Mouse (Mus musculus): ENCODE results near the gene Rapgef2. TPM values are rescaled to one million over a fixed set of nuclear protein-coding genes. Genes with fewer than 3 reads are reported as not detected.
A peak's percentile ranks its signal among the peaks of the same experiment; 100 is the strongest.

Rapgef2 gene
- polyA plus RNA-seq, 2 experiments, result 1.2 TPM

DNA sequence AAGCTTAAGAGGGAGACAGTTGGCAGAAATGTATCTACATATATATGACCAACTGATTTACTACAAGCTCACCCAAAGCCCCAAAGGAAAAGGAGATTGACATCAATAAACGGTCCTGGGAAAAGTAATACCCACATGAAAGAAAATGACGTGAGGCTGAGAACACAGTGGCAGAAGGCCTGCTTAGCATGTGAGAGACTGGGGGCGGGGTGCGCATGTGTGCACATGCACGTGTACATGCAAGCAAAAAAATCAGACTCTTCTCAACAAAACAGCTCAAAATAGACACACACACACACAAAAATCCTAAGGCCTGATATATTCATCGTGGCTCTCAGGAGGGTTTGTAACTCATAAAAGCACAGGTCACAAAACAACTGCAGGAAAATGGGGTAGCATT is 60.4 kb downstream of the Rapgef2 start:
- Histone ChIP-seq H3K4me1 (replicated peaks; ENCODE audit: control insufficient read depth in 2 of 2, insufficient read depth in 2 of 2, low read length in 1 of 2) (0 out of 4 replicates have a peak, but pooled peaks cover 0 to 6% of the 10 kb centered on the region in 2 experiments), H3K27ac (no peak overlapping the region), H3K9me3 (ENCODE audit: control insufficient read depth, low read length) (no peaks in the 10 kb centered on the region), H3K9ac (replicated peaks) (no peak overlapping the region), H3K4me3 (ENCODE audit: insufficient read depth in 1 of 2, low read depth in 2 of 2, low read length in 2 of 2) (no peak overlapping the region), H3K4me2 (ENCODE audit: low read depth) (no peak overlapping the region), H3K27me3 (ENCODE audit: control insufficient read depth, insufficient read depth, low read length) (no peaks in the 10 kb centered on the region), H3K36me3 (replicated peaks; ENCODE audit: control insufficient read depth, insufficient read depth, low read depth) (no peaks in the 10 kb centered on the region)
- 55% methylated on average over 6 of the region's 6 CpGs for WGBS (ENCODE audit: insufficient replicate concordance)
- DNase-seq (ENCODE audit: low read depth in 3 of 3, low spot score in 3 of 3) (no peak), ATAC-seq (ENCODE audit: insufficient read depth) (no peak)
- TF ChIP-seq EP300 (IDR thresholded peaks at IDR 0.05; ENCODE audit: low read depth) (no peak), CTCF (IDR thresholded peaks at IDR 0.05; ENCODE audit: low read depth) (no peak)

DNA sequence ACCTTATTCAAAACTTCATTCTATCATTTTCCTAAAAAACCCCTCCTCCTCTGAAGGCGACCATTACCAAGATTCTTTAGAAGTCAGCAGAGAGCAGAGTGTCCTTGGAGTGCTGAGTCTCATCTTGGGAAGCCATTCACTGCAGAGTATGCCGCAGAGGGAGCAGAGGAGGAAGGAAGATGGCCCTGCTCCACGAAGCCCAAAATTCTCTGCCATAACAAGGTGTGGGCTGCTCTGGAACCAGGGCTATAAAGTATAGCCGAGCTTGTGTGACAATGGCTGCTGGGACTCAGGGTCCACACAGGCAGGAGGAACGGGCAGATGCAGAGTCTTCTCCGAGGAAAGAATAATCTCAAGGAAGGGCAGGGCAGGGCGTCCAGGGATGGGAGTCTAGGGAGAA is 62.0 kb downstream of the Rapgef2 start:
- Histone ChIP-seq H3K4me3 (ENCODE audit: insufficient read depth in 1 of 2, low read depth in 2 of 2, low read length in 2 of 2) (no peak overlapping the region), H3K9me3 (ENCODE audit: control insufficient read depth, low read length) (no peaks in the 10 kb centered on the region), H3K27me3 (ENCODE audit: control insufficient read depth, insufficient read depth, low read length) (no peaks in the 10 kb centered on the region), H3K27ac (no peak overlapping the region), H3K9ac (replicated peaks) (no peak overlapping the region), H3K36me3 (replicated peaks; ENCODE audit: control insufficient read depth, insufficient read depth, low read depth) (no peaks in the 10 kb centered on the region), H3K4me1 (replicated peaks; ENCODE audit: control insufficient read depth in 2 of 2, insufficient read depth in 2 of 2, low read length in 1 of 2) (peaks cover 0 to 8% of the 10 kb centered on the region in 2 experiments; a peak in 1 of 4 replicates), H3K4me2 (ENCODE audit: low read depth) (no peak overlapping the region)
- WGBS (ENCODE audit: insufficient replicate concordance), result 71% methylated on average over 7 of the region's 7 CpGs
- TF ChIP-seq CTCF (IDR thresholded peaks at IDR 0.05; ENCODE audit: low read depth), result no peak
- no peak for TF ChIP-seq EP300 (IDR thresholded peaks at IDR 0.05; ENCODE audit: low read depth)
- DNase-seq (ENCODE audit: low read depth in 3 of 3, low spot score in 3 of 3) (no peak), ATAC-seq (ENCODE audit: insufficient read depth) (no peak)

DNA sequence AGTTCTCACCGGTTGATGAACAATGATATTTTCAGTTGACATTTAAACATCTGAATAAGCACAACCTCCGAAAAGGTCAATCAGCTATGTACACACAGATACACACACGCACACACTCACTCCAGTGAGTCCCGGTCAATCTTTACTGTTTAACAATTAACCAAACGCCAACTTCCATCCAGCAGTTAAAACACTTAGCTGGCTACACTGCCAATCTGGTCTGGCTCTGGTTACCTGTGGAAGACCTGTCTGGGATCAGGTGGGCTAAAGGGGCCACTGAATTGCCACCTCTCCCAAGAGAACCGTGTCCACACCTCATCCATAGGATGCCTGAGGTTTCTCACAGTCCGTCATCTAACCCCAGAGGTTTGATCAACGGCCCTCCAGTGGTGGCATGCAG is 63.0 kb downstream of the Rapgef2 start:
- Histone ChIP-seq H3K4me1 (replicated peaks; ENCODE audit: control insufficient read depth in 2 of 2, insufficient read depth in 2 of 2, low read length in 1 of 2) (peaks cover 0 to 11% of the 10 kb centered on the region in 2 experiments; a peak in 1 of 4 replicates), H3K4me3 (ENCODE audit: insufficient read depth in 1 of 2, low read depth in 2 of 2, low read length in 2 of 2) (no peak overlapping the region), H3K9ac (replicated peaks) (no peak overlapping the region), H3K9me3 (ENCODE audit: control insufficient read depth, low read length) (no peaks in the 10 kb centered on the region), H3K27ac (no peak overlapping the region), H3K27me3 (ENCODE audit: control insufficient read depth, insufficient read depth, low read length) (no peaks in the 10 kb centered on the region), H3K36me3 (replicated peaks; ENCODE audit: control insufficient read depth, insufficient read depth, low read depth) (no peaks in the 10 kb centered on the region), H3K4me2 (ENCODE audit: low read depth) (no peak overlapping the region)
- DNase-seq (ENCODE audit: low read depth in 3 of 3, low spot score in 3 of 3), result no peak
- WGBS (ENCODE audit: insufficient replicate concordance), result 57% methylated on average over 8 of the region's 8 CpGs
- ATAC-seq (ENCODE audit: insufficient read depth), result peak; percentile 28; the same call in 1 of the 2 replicates
- TF ChIP-seq CTCF (IDR thresholded peaks at IDR 0.05; ENCODE audit: low read depth) (no peak), EP300 (IDR thresholded peaks at IDR 0.05; ENCODE audit: low read depth) (no peak)

DNA sequence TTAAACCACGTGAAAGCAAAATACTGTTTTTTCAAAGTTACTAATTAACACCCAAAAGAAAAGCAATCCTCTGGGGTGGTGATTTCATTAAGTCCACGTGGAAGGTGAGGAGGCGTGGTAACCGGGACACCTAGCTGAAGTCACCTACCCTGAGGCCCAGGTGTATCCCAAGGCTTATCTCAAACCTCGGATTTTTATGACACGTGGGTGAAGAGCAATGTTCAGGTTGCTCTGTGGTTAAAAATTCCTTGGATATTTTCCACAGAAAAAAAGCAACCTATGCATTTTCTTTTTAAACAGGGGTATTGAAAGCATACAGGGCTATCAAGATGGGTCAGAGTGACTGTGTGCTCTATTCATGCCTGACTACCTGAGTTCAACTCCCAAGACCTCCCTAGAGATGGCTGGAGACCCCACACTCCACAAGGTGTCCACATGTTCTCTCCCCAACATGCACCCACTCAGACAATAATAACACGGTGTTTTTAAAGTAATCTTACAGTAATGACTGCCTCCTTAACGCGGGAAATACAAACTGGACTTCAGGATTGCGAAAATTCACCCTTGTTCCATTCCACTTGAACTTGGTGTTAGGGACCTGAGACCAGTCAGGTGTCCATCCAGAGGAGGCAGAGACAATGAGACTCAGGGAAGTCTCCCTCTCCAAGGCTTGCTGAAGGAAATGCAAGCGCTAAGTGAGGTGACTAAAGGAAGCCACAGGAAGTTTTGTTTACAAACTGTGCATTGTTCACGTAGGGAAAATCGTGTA is 63.9 kb downstream of the Rapgef2 start:
- 45% methylated on average over 13 of the region's 13 CpGs for WGBS (ENCODE audit: insufficient replicate concordance)
- DNase-seq (ENCODE audit: low read depth in 3 of 3, low spot score in 3 of 3) (no peak), ATAC-seq (ENCODE audit: insufficient read depth) (no peak)
- TF ChIP-seq EP300 (IDR thresholded peaks at IDR 0.05; ENCODE audit: low read depth) (no peak), CTCF (IDR thresholded peaks at IDR 0.05; ENCODE audit: low read depth) (no peak)
- no peaks in the 10 kb centered on the region for H3K36me3 ChIP-seq (replicated peaks; ENCODE audit: control insufficient read depth, insufficient read depth, low read depth)
- H3K27me3 ChIP-seq (ENCODE audit: control insufficient read depth, insufficient read depth, low read length), result no peaks in the 10 kb centered on the region
- H3K4me2 ChIP-seq (ENCODE audit: low read depth), result peak overlapping the region; percentile 11
- H3K9me3 ChIP-seq (ENCODE audit: control insufficient read depth, low read length), result no peaks in the 10 kb centered on the region
- no peak overlapping the region for H3K4me3 ChIP-seq (ENCODE audit: insufficient read depth in 1 of 2, low read depth in 2 of 2, low read length in 2 of 2)
- peaks cover 0 to 11% of the 10 kb centered on the region in 2 experiments; a peak in 1 of 4 replicates for H3K4me1 ChIP-seq (replicated peaks; ENCODE audit: control insufficient read depth in 2 of 2, insufficient read depth in 2 of 2, low read length in 1 of 2)
- no peak overlapping the region for H3K27ac ChIP-seq
- no peak overlapping the region for H3K9ac ChIP-seq (replicated peaks)

DNA sequence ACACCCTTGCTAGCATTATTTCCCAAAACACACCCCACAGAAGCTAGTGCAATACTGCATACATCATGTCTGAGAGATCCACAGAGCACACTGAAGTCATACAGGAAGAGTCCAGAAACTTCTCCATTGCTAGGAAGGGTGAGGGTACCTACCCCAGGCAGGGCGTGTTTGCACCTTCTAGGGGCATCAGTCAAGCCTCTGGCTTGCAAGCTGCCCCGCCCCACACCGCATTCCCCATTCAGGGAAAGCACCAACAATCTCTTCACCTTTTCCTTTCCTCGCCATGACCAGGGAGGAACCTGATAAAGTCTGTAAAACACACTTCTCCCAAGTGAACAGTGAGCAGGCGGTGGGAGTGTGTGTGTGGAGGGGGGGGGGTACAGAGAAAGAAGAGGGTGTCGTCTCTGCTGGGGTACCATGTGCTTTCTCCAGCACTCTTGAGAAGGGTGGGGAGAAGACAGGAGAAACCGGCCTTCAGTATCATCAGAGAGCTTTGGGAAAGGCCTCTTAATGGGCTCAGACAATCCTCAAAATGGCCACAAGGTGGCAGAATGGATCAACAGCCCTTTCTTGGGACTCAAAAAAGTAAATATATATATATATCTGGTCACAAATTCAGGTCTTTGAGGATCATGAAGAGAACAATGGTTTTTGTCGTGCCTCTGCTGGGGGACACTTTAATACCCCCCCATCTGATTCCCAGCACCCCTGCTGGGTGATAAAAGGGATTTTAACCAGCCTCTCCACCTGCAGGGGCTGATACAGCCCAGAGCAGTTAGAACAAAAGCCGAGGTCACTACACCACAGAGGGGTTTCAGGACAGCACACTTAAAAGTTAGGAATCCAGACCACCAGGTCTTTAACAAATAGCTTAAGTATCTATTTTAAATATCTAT is 64.8 kb downstream of the Rapgef2 start:
- 27% methylated on average over 9 of the region's 9 CpGs for WGBS (ENCODE audit: insufficient replicate concordance)
- TF ChIP-seq EP300 (IDR thresholded peaks at IDR 0.05; ENCODE audit: low read depth) (no peak), CTCF (IDR thresholded peaks at IDR 0.05; ENCODE audit: low read depth) (peak; percentile 69)
- no peak overlapping the region for H3K4me2 ChIP-seq (ENCODE audit: low read depth)
- H3K9me3 ChIP-seq (ENCODE audit: control insufficient read depth, low read length), result no peaks in the 10 kb centered on the region
- no peak overlapping the region for H3K9ac ChIP-seq (replicated peaks)
- H3K36me3 ChIP-seq (replicated peaks; ENCODE audit: control insufficient read depth, insufficient read depth, low read depth), result no peaks in the 10 kb centered on the region
- ATAC-seq (ENCODE audit: insufficient read depth) (no peak), DNase-seq (ENCODE audit: low read depth in 3 of 3, low spot score in 3 of 3) (peak in 1 of 3 experiments; percentile 34)
- peaks cover 0 to 8% of the 10 kb centered on the region in 2 experiments; a peak in 1 of 4 replicates for H3K4me1 ChIP-seq (replicated peaks; ENCODE audit: control insufficient read depth in 2 of 2, insufficient read depth in 2 of 2, low read length in 1 of 2)
- no peaks in the 10 kb centered on the region for H3K27me3 ChIP-seq (ENCODE audit: control insufficient read depth, insufficient read depth, low read length)
- H3K27ac ChIP-seq, result no peak overlapping the region
- H3K4me3 ChIP-seq (ENCODE audit: insufficient read depth in 1 of 2, low read depth in 2 of 2, low read length in 2 of 2), result no peak overlapping the region

Data from liver, embryonic 14.5 days (tissue).